Mouse (Mus musculus): Measurements from ENCODE around the gene Gm128. TPM values are rescaled to one million over a fixed set of nuclear protein-coding genes. Genes with fewer than 3 reads are reported as not detected.

Gene Gm128
- polyA plus RNA-seq, 1 experiment: 0.23 TPM

DNA sequence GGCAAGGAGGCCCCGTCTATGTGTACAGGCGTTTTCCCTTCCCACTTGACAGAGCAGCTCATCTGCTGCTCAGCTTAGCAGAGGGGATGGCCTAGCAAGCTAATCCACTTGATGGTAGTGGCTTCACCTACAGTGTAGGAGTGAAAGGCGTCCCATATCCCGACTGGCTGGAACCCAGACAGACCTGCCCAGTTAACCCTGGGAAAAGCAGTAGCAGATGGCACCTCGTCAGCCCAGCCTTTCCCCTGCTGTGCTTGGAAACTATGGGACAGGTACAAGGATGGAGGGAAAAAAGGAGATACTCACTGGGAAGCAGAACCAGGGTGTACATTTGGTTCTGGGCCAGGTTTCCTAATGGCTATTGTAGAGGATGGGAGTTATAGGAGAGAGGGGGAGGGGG, 9.0 kb upstream of the Gm128 start:
- TF ChIP-seq POLR2A (IDR thresholded peaks at IDR 0.05; ENCODE audit: extremely low read depth, insufficient read depth, low read length) (no peak), CTCF (IDR thresholded peaks at IDR 0.05; ENCODE audit: extremely low read depth, insufficient read depth, low read length) (no peak)
- no peak overlapping the region for H3K4me3 ChIP-seq (ENCODE audit: insufficient read depth, low read length)
- no peaks in the 10 kb centered on the region; the same call in 1 of the 2 replicates for H3K4me1 ChIP-seq (ENCODE audit: control insufficient read depth, insufficient read depth, low read length)
- no peak overlapping the region for H3K27ac ChIP-seq (ENCODE audit: insufficient read depth, low read length)

DNA sequence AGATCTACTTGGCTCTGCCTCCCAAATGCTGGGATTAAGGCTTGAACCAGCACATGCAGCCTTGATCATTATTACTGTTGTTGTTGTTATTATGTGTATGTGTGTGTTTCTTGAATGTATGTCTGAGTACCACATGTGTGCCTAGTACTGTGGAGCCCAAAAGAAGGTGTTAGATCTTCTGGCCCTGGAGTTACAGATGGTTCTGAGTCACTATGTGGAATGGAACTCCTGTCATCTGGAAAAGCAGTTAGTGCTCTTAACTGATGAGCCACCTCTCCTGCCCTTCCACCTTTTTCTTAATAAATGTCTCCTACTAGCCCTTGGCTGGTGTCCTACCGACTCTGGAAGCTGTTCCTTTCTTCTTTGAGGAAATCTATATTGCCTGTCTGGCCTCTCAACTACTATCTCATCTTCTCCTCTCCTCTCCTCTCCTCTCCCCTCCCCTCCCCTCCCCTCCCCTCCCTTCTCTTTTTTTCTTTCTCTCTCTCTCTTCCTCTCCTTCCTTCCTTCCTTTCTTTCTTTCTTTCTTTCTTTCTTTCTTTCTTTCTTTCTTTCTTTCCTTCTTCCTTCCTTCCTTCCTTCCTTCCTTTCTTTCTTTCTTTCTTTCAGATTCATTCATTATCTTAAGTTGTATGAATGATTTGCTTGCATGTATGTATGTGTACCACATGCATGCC, 6.4 kb upstream of the Gm128 start:
- no peaks in the 10 kb centered on the region; the same call in 1 of the 2 replicates for H3K4me1 ChIP-seq (ENCODE audit: control insufficient read depth, insufficient read depth, low read length)
- no peak overlapping the region for H3K27ac ChIP-seq (ENCODE audit: insufficient read depth, low read length)
- TF ChIP-seq POLR2A (IDR thresholded peaks at IDR 0.05; ENCODE audit: extremely low read depth, insufficient read depth, low read length) (no peak), CTCF (IDR thresholded peaks at IDR 0.05; ENCODE audit: extremely low read depth, insufficient read depth, low read length) (no peak)
- H3K4me3 ChIP-seq (ENCODE audit: insufficient read depth, low read length): no peak overlapping the region

- H3K27ac ChIP-seq (ENCODE audit: insufficient read depth, low read length): no peak overlapping the region
Measured at GRCm38 (mm10) chr3:95246465-95247231, 5.2 kb upstream of the Gm128 start.

GRCm38 (mm10) chr3:95243086-95243485, 1.7 kb upstream of the Gm128 start:
- Histone ChIP-seq H3K4me3 (ENCODE audit: insufficient read depth, low read length) (no peak overlapping the region), H3K4me1 (ENCODE audit: control insufficient read depth, insufficient read depth, low read length) (no peaks in the 10 kb centered on the region; the same call in 1 of the 2 replicates), H3K27ac (ENCODE audit: insufficient read depth, low read length) (no peak overlapping the region)
- TF ChIP-seq CTCF (IDR thresholded peaks at IDR 0.05; ENCODE audit: extremely low read depth, insufficient read depth, low read length) (no peak), POLR2A (IDR thresholded peaks at IDR 0.05; ENCODE audit: extremely low read depth, insufficient read depth, low read length) (no peak)

More at GRCm38 (mm10) chr3:95246465-95247231, 5.2 kb upstream of the Gm128 start:
- TF ChIP-seq POLR2A (IDR thresholded peaks at IDR 0.05; ENCODE audit: extremely low read depth, insufficient read depth, low read length) (no peak), CTCF (IDR thresholded peaks at IDR 0.05; ENCODE audit: extremely low read depth, insufficient read depth, low read length) (no peak)
- H3K4me3 ChIP-seq (ENCODE audit: insufficient read depth, low read length): no peak overlapping the region
- no peaks in the 10 kb centered on the region; the same call in 1 of the 2 replicates for H3K4me1 ChIP-seq (ENCODE audit: control insufficient read depth, insufficient read depth, low read length)

DNA sequence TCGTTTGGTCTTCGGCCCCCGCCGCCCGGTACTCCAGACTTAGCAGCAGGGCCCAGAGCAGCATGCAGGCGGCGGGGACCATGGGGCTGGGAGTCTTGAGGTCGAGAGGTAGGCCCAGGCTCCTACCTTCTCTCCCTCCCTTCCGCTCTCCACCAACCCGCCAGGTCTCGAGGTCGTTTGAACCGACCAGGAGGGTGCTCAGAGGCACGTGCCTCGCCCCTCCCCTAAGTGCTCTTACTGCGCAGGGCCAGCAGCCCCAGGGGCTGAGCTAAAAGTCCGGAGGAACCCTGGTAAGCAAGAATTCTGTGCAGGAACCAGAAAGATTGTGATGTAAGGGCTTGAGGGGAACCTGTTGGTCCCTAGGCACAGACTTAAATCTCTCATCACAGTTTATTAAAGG, 498 bp downstream of the Gm128 start:
- TF ChIP-seq CTCF (IDR thresholded peaks at IDR 0.05; ENCODE audit: extremely low read depth, insufficient read depth, low read length) (no peak), POLR2A (IDR thresholded peaks at IDR 0.05; ENCODE audit: extremely low read depth, insufficient read depth, low read length) (no peak)
- H3K27ac ChIP-seq (ENCODE audit: insufficient read depth, low read length): no peak overlapping the region
- H3K4me3 ChIP-seq (ENCODE audit: insufficient read depth, low read length): no peak overlapping the region
- H3K4me1 ChIP-seq (ENCODE audit: control insufficient read depth, insufficient read depth, low read length): peaks cover 4% of the 10 kb centered on the region; the same call in 1 of the 2 replicates

GRCm38 (mm10) chr3:95239971-95240370, 1.4 kb downstream of the Gm128 start:
- TF ChIP-seq POLR2A (IDR thresholded peaks at IDR 0.05; ENCODE audit: extremely low read depth, insufficient read depth, low read length) (no peak), CTCF (IDR thresholded peaks at IDR 0.05; ENCODE audit: extremely low read depth, insufficient read depth, low read length) (no peak)
- Histone ChIP-seq H3K27ac (ENCODE audit: insufficient read depth, low read length) (no peak overlapping the region), H3K4me3 (ENCODE audit: insufficient read depth, low read length) (no peak overlapping the region), H3K4me1 (ENCODE audit: control insufficient read depth, insufficient read depth, low read length) (peaks cover 4% of the 10 kb centered on the region; the same call in 1 of the 2 replicates)

DNA sequence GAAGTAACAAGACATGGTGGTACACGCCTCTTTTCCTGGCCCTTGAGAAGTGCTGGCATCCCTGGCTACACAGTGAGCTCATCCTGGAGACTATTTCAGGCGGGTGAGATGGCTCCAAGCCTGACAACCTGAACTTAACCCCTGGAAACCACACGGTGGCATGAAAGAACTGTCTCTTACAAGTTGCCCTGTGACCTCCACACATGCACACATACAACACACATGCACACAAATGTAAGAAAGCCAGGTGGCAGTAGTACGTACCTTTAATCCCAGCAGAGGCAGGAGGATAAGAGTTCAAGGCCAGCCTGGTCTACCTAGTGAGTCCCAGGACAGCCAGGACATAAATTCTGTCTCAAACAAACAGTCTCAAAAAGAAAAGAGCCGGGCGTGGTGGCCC, 2.4 kb downstream of the Gm128 start:
- Histone ChIP-seq H3K27ac (ENCODE audit: insufficient read depth, low read length) (no peak overlapping the region), H3K4me1 (ENCODE audit: control insufficient read depth, insufficient read depth, low read length) (peaks cover 4% of the 10 kb centered on the region; the same call in 1 of the 2 replicates), H3K4me3 (ENCODE audit: insufficient read depth, low read length) (no peak overlapping the region)
- TF ChIP-seq CTCF (IDR thresholded peaks at IDR 0.05; ENCODE audit: extremely low read depth, insufficient read depth, low read length): no peak
- TF ChIP-seq POLR2A (IDR thresholded peaks at IDR 0.05; ENCODE audit: extremely low read depth, insufficient read depth, low read length): no peak

- H3K4me3 ChIP-seq (ENCODE audit: insufficient read depth, low read length): no peak overlapping the region
- no peak for TF ChIP-seq CTCF (IDR thresholded peaks at IDR 0.05; ENCODE audit: extremely low read depth, insufficient read depth, low read length)
- TF ChIP-seq POLR2A (IDR thresholded peaks at IDR 0.05; ENCODE audit: extremely low read depth, insufficient read depth, low read length): no peak
Measured at GRCm38 (mm10) chr3:95237541-95238099, 3.8 kb downstream of the Gm128 start.

GRCm38 (mm10) chr3:95235386-95236301, 5.8 kb downstream of the Gm128 start:
- H3K4me3 ChIP-seq (ENCODE audit: insufficient read depth, low read length): no peak overlapping the region
- TF ChIP-seq CTCF (IDR thresholded peaks at IDR 0.05; ENCODE audit: extremely low read depth, insufficient read depth, low read length) (no peak), POLR2A (IDR thresholded peaks at IDR 0.05; ENCODE audit: extremely low read depth, insufficient read depth, low read length) (no peak)
- H3K4me1 ChIP-seq (ENCODE audit: control insufficient read depth, insufficient read depth, low read length): peaks cover 11% of the 10 kb centered on the region
- H3K27ac ChIP-seq (ENCODE audit: insufficient read depth, low read length): no peak overlapping the region

More at GRCm38 (mm10) chr3:95237541-95238099, 3.8 kb downstream of the Gm128 start:
- Histone ChIP-seq H3K4me1 (ENCODE audit: control insufficient read depth, insufficient read depth, low read length) (peaks cover 4% of the 10 kb centered on the region; the same call in 1 of the 2 replicates), H3K27ac (ENCODE audit: insufficient read depth, low read length) (no peak overlapping the region)
